Mouse (Mus musculus) intestine, embryonic 15.5 days (tissue): ENCODE data around the gene Dis3l2. TPM values are rescaled to one million over a fixed set of nuclear protein-coding genes. Genes with fewer than 3 reads are reported as not detected.

ENCODE experiments used
- ATAC-seq: fragments of 200-750 bp; cut with Nextera tagmentation; 2 replicates; pipeline ENCODE4 v1.8.0; 2017; ENCODE audit warnings: moderate TSS enrichment, moderate library complexity
- H3K27ac ChIP-seq: fragments of 300-500 bp; sonication (generic); 2 replicates; pipeline ENCODE4 v1.5.1; 2015; ENCODE audit warnings: mild to moderate bottlenecking, inconsistent platforms
- H3K27me3 ChIP-seq: fragments of 300-500 bp; sonication (generic); replicated peaks from 2 replicates; pipeline ENCODE4 v1.6.1; 2015; ENCODE audit warnings: inconsistent platforms
- H3K36me3 ChIP-seq: fragments of 300-500 bp; sonication (generic); 2 replicates; pipeline ENCODE4 v1.6.1; 2015; ENCODE audit warnings: inconsistent platforms
- H3K4me1 ChIP-seq: fragments of 300-500 bp; sonication (generic); replicated peaks from 2 replicates; pipeline ENCODE4 v1.6.1; 2015; ENCODE audit warnings: inconsistent platforms
- H3K4me2 ChIP-seq: fragments of 300-500 bp; sonication (generic); replicated peaks from 2 replicates; pipeline ENCODE4 v1.6.1; 2015; ENCODE audit warnings: mild to moderate bottlenecking, inconsistent platforms
- H3K4me3 ChIP-seq: fragments of 300-500 bp; sonication (generic); replicated peaks from 2 replicates; pipeline ENCODE4 v1.5.1; 2015; ENCODE audit warnings: inconsistent platforms
- H3K9ac ChIP-seq: fragments of 300-500 bp; sonication (generic); 2 replicates; pipeline ENCODE4 v1.6.1; 2015; ENCODE audit warnings: inconsistent platforms
- H3K9me3 ChIP-seq: fragments of 300-500 bp; sonication (generic); 2 replicates; pipeline ENCODE4 v1.6.1; 2016; ENCODE audit warnings: inconsistent platforms
- WGBS: fragments of 180-500 bp; shearing (Covaris S2); methylation state at CpG from one replicate; pipeline ENCODE4 v1.1.7; 2015; 5-methylcytosine and 5-hydroxymethylcytosine counted together
- polyA plus RNA-seq: library from polyadenylated mRNA; unstranded; fragments of >200 nt; fragmentation: Nextera tagmentation; extraction: Ambion mirVana; gene quantifications from 2 replicates; pipeline ENCODE4 v1.2.1, GENCODE M21; 2015

Gene Dis3l2
- polyA plus RNA-seq, 1 experiment from 2014 or later, result 20.7 TPM

- no peak for ATAC-seq
- Histone ChIP-seq H3K9me3 (no peaks in the 10 kb centered on the region), H3K27me3 (no peaks in the 10 kb centered on the region), H3K4me3 (no peak overlapping the region), H3K4me2 (no peak overlapping the region), H3K36me3 (no peaks in the 10 kb centered on the region), H3K9ac (no peak overlapping the region), H3K27ac (no peak overlapping the region), H3K4me1 (no peaks in the 10 kb centered on the region)
- WGBS, result 82% methylated on average over 5 of the region's 5 CpGs
These were observed 248.0 kb downstream of the Dis3l2 start for GRCm38 (mm10) chr1:86951501-86952205.

- H3K27me3 ChIP-seq, result no peaks in the 10 kb centered on the region
- H3K4me3 ChIP-seq, result no peak overlapping the region
- no peak overlapping the region for H3K9ac ChIP-seq
- H3K9me3 ChIP-seq, result no peaks in the 10 kb centered on the region
- no peak overlapping the region for H3K4me2 ChIP-seq
- H3K27ac ChIP-seq, result no peak overlapping the region
- H3K4me1 ChIP-seq, result no peaks in the 10 kb centered on the region
- no peaks in the 10 kb centered on the region for H3K36me3 ChIP-seq
- ATAC-seq, result no peak
These were observed 252.2 kb downstream of the Dis3l2 start for GRCm38 (mm10) chr1:86955801-86956200.

- H3K27me3 ChIP-seq, result no peaks in the 10 kb centered on the region
- no peaks in the 10 kb centered on the region for H3K4me1 ChIP-seq
- ATAC-seq, result no peak
- 56% methylated on average over 6 of the region's 6 CpGs for WGBS
- H3K4me3 ChIP-seq, result no peak overlapping the region
- H3K9ac ChIP-seq, result no peak overlapping the region
- H3K4me2 ChIP-seq, result no peak overlapping the region
- no peaks in the 10 kb centered on the region for H3K36me3 ChIP-seq
- H3K9me3 ChIP-seq, result no peaks in the 10 kb centered on the region
- no peak overlapping the region for H3K27ac ChIP-seq
These were observed 264.8 kb downstream of the Dis3l2 start for GRCm38 (mm10) chr1:86968261-86968964.

GRCm38 (mm10) chr1:86969173-86969725 is 265.6 kb downstream of the Dis3l2 start:
- 89% methylated on average over 11 of the region's 11 CpGs for WGBS
- no peak for ATAC-seq

GRCm38 (mm10) chr1:86972693-86973092 is 269.1 kb downstream of the Dis3l2 start:
- Histone ChIP-seq H3K36me3 (no peaks in the 10 kb centered on the region), H3K4me2 (no peak overlapping the region), H3K27ac (no peak overlapping the region), H3K9ac (no peak overlapping the region), H3K4me1 (no peaks in the 10 kb centered on the region), H3K27me3 (no peaks in the 10 kb centered on the region), H3K9me3 (no peaks in the 10 kb centered on the region), H3K4me3 (no peak overlapping the region)
- WGBS, result 34% methylated on average over 1 of the region's 1 CpGs
- ATAC-seq, result no peak

More at GRCm38 (mm10) chr1:86969173-86969725, 265.6 kb downstream of the Dis3l2 start:
- no peaks in the 10 kb centered on the region for H3K36me3 ChIP-seq
- H3K4me3 ChIP-seq, result no peak overlapping the region
- no peak overlapping the region for H3K9ac ChIP-seq
- H3K4me1 ChIP-seq, result no peaks in the 10 kb centered on the region
- no peaks in the 10 kb centered on the region for H3K27me3 ChIP-seq
- no peak overlapping the region for H3K27ac ChIP-seq
- H3K9me3 ChIP-seq, result no peaks in the 10 kb centered on the region
- no peak overlapping the region for H3K4me2 ChIP-seq

- Histone ChIP-seq H3K4me2 (no peak overlapping the region), H3K27ac (no peak overlapping the region), H3K9me3 (no peaks in the 10 kb centered on the region), H3K9ac (no peak overlapping the region), H3K27me3 (no peaks in the 10 kb centered on the region), H3K4me3 (no peak overlapping the region), H3K4me1 (no peaks in the 10 kb centered on the region), H3K36me3 (no peaks in the 10 kb centered on the region)
- no peak for ATAC-seq
- WGBS, result 87% methylated on average over 1 of the region's 1 CpGs
These were observed 273.4 kb downstream of the Dis3l2 start for GRCm38 (mm10) chr1:86977018-86977417.

- Histone ChIP-seq H3K9me3 (no peaks in the 10 kb centered on the region), H3K27me3 (no peaks in the 10 kb centered on the region), H3K9ac (no peak overlapping the region), H3K4me3 (no peak overlapping the region), H3K4me1 (no peaks in the 10 kb centered on the region), H3K36me3 (no peaks in the 10 kb centered on the region), H3K27ac (no peak overlapping the region), H3K4me2 (no peak overlapping the region)
- no peak for ATAC-seq
These were observed 282.8 kb downstream of the Dis3l2 start for GRCm38 (mm10) chr1:86986372-86986771.

GRCm38 (mm10) chr1:86992849-86993248 is 289.2 kb downstream of the Dis3l2 start:
- H3K4me2 ChIP-seq, result no peak overlapping the region
- H3K9me3 ChIP-seq, result no peaks in the 10 kb centered on the region
- no peak overlapping the region for H3K9ac ChIP-seq
- H3K4me3 ChIP-seq, result no peak overlapping the region
- no peak for ATAC-seq
- WGBS, result 69% methylated on average over 5 of the region's 5 CpGs
- H3K36me3 ChIP-seq, result no peaks in the 10 kb centered on the region
- no peaks in the 10 kb centered on the region for H3K27me3 ChIP-seq
- H3K4me1 ChIP-seq, result no peaks in the 10 kb centered on the region
- H3K27ac ChIP-seq, result no peak overlapping the region

GRCm38 (mm10) chr1:86994023-86994422 is 290.4 kb downstream of the Dis3l2 start:
- Histone ChIP-seq H3K36me3 (no peaks in the 10 kb centered on the region), H3K27ac (no peak overlapping the region), H3K4me2 (no peak overlapping the region), H3K4me1 (no peaks in the 10 kb centered on the region), H3K9ac (no peak overlapping the region), H3K27me3 (no peaks in the 10 kb centered on the region), H3K4me3 (no peak overlapping the region), H3K9me3 (no peaks in the 10 kb centered on the region)
- ATAC-seq, result no peak

- Histone ChIP-seq H3K4me2 (no peak overlapping the region), H3K9me3 (no peaks in the 10 kb centered on the region), H3K36me3 (no peaks in the 10 kb centered on the region), H3K9ac (no peak overlapping the region), H3K4me3 (no peak overlapping the region), H3K27ac (no peak overlapping the region), H3K4me1 (no peaks in the 10 kb centered on the region), H3K27me3 (no peaks in the 10 kb centered on the region)
- no peak for ATAC-seq
- WGBS, result 82% methylated on average over 2 of the region's 2 CpGs
These were observed 294.4 kb downstream of the Dis3l2 start for GRCm38 (mm10) chr1:86998051-86998450.

- WGBS, result 80% methylated on average over 5 of the region's 5 CpGs
- H3K9me3 ChIP-seq, result no peaks in the 10 kb centered on the region
- H3K9ac ChIP-seq, result no peak overlapping the region
- no peak for ATAC-seq
- no peaks in the 10 kb centered on the region for H3K36me3 ChIP-seq
- no peaks in the 10 kb centered on the region for H3K27me3 ChIP-seq
- H3K4me2 ChIP-seq, result no peak overlapping the region
- no peak overlapping the region for H3K4me3 ChIP-seq
- no peaks in the 10 kb centered on the region for H3K4me1 ChIP-seq
- no peak overlapping the region for H3K27ac ChIP-seq
These were observed 297.8 kb downstream of the Dis3l2 start for GRCm38 (mm10) chr1:87001365-87001764.

- H3K9me3 ChIP-seq, result no peaks in the 10 kb centered on the region
- no peak overlapping the region for H3K27ac ChIP-seq
- WGBS, result 48% methylated on average over 9 of the region's 9 CpGs
- no peak overlapping the region for H3K4me3 ChIP-seq
- no peak overlapping the region for H3K9ac ChIP-seq
- H3K4me1 ChIP-seq, result no peaks in the 10 kb centered on the region
- H3K27me3 ChIP-seq, result no peaks in the 10 kb centered on the region
- no peak for ATAC-seq
- no peaks in the 10 kb centered on the region for H3K36me3 ChIP-seq
- H3K4me2 ChIP-seq, result no peak overlapping the region
These were observed 299.0 kb downstream of the Dis3l2 start for GRCm38 (mm10) chr1:87002545-87003168.
